Mouse (Mus musculus) heart, adult 2 months (tissue): ENCODE data around the gene Cd27.

Experiments used
- CTCF ChIP-seq: fragments of 200-600 bp; IDR thresholded peaks from 2 replicates; pipeline ENCODE4 v1.8.1; 2022; ENCODE audit warnings: antibody characterized with exemption, mild to moderate bottlenecking, moderate library complexity
- EP300 ChIP-seq: fragments of 200-500 bp; IDR thresholded peaks from 2 replicates; pipeline ENCODE4 v1.6.1; 2011; ENCODE audit warnings: low read depth, low read length, control low read depth; ENCODE audit not compliant: insufficient read depth

- no peak for TF ChIP-seq CTCF
- no peak for TF ChIP-seq EP300
These were observed 4.8 kb upstream of the Cd27 start for GRCm38 (mm10) chr6:125241566-125241965.
